Mouse (Mus musculus): ENCODE measurements around the gene Parvg.

DNA sequence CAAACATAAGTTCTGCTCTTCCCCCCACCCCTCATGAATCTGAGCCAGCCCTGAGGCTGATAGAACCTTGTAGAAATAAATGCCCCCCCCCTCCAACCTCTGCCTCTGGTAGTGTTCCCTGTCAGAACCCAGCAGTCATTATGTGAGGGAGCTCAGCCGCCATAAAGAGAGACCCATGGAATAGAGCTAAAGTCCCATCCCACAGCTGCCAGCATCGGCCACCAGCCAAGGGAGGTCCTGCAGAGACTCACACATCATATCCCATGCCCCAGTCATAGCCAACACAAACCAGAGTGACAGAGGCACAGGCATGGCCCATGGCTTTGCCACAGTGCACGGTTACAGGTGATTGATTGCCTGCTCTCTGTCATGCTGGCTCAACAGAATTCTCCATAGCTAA lies 40.9 kb downstream of the Parvg start:
- TF ChIP-seq POLR2A (IDR thresholded peaks at IDR 0.05; ENCODE audit: extremely low read depth, insufficient read depth, low read length), result no peak
- TF ChIP-seq CTCF (IDR thresholded peaks at IDR 0.05; ENCODE audit: extremely low read depth, insufficient read depth, low read length), result no peak

Data from cortical plate, adult 2 months (tissue).